Comparison of ENCODE assay signal across 8 mouse cellular contexts in genomic region chr8:54077271-54078120, GRCm38 (mm10). TPM values are rescaled to one million over a fixed set of nuclear protein-coding genes. Genes with fewer than 3 reads are reported as not detected.
DNase-seq lines count a peak whose midpoint lies in the region; ATAC-seq and TF ChIP-seq lines count a peak whose summit lies in the region.

TSS of gene Vegfc (plus strand) at chr8:54077606.

- peak within 1 kb of the TSS; percentile 78 for H3K27ac ChIP-seq in embryonic facial prominence, embryonic 15.5 days (replicated peaks)
- H3K27ac ChIP-seq in heart, embryonic 12.5 days (ENCODE audit: poor library complexity, severe bottlenecking) = peak within 1 kb of the TSS; percentile 93
- H3K27ac ChIP-seq in lung, embryonic 14.5 days (ENCODE audit: low read depth) = peak within 1 kb of the TSS; percentile 80
- no peak within 1 kb of the TSS for H3K27ac ChIP-seq in thymus, adult 2 months (ENCODE audit: control insufficient read depth, insufficient read depth, low read length)

- no peaks in the 10 kb centered on the region for H3K4me1 ChIP-seq in embryonic facial prominence, embryonic 15.5 days
- 0 out of 2 replicates have a peak, but pooled peaks cover 9% of the 10 kb centered on the region for H3K4me1 ChIP-seq in heart, embryonic 12.5 days (replicated peaks)
- H3K4me1 ChIP-seq in lung, embryonic 14.5 days (ENCODE audit: insufficient read depth) = no peaks in the 10 kb centered on the region
- peaks cover 3% of the 10 kb centered on the region; the same call in 1 of the 2 replicates for H3K4me1 ChIP-seq in thymus, adult 2 months (replicated peaks; ENCODE audit: control insufficient read depth, insufficient read depth, low read length)

- under 1% methylated on average over 72 of the region's 79 CpGs for WGBS in embryonic facial prominence, embryonic 15.5 days
- WGBS in heart, embryonic 12.5 days = under 1% methylated on average over 60 of the region's 79 CpGs
- under 1% methylated on average over 57 of the region's 79 CpGs for WGBS in lung, embryonic 14.5 days
- under 1% methylated on average over 75 of the region's 79 CpGs for WGBS in thymus, adult 2 months

- no peaks in the 10 kb centered on the region for H3K27me3 ChIP-seq in embryonic facial prominence, embryonic 15.5 days
- H3K27me3 ChIP-seq in heart, embryonic 12.5 days (replicated peaks) = no peaks in the 10 kb centered on the region
- H3K27me3 ChIP-seq in lung, embryonic 14.5 days (ENCODE audit: insufficient read depth, low read length) = no peaks in the 10 kb centered on the region
- H3K27me3 ChIP-seq in thymus, adult 2 months (ENCODE audit: control insufficient read depth, insufficient read depth, low read length) = peaks cover 10% of the 10 kb centered on the region; the same call in 1 of the 2 replicates

- TF ChIP-seq CTCF in lung, embryonic 14.5 days (IDR thresholded peaks at IDR 0.05; ENCODE audit: low read depth) = no peak
- no peak for TF ChIP-seq CTCF in thymus, adult 2 months (IDR thresholded peaks at IDR 0.05; ENCODE audit: borderline replicate concordance, control insufficient read depth, extremely low read depth, insufficient read depth, low read length, poor library complexity)

- peak within 1 kb of the TSS; percentile 80 for H3K4me2 ChIP-seq in embryonic facial prominence, embryonic 15.5 days (replicated peaks)
- peak within 1 kb of the TSS; percentile 76 for H3K4me2 ChIP-seq in heart, embryonic 12.5 days
- peak within 1 kb of the TSS; percentile 82 for H3K4me2 ChIP-seq in lung, embryonic 14.5 days

- H3K36me3 ChIP-seq in embryonic facial prominence, embryonic 15.5 days = no peaks in the 10 kb centered on the region
- no peaks in the 10 kb centered on the region for H3K36me3 ChIP-seq in heart, embryonic 12.5 days
- no peaks in the 10 kb centered on the region for H3K36me3 ChIP-seq in lung, embryonic 14.5 days (ENCODE audit: insufficient read depth)
- no peaks in the 10 kb centered on the region for H3K36me3 ChIP-seq in thymus, adult 2 months (ENCODE audit: control insufficient read depth, insufficient read depth, low read length)

- H3K9ac ChIP-seq in embryonic facial prominence, embryonic 15.5 days = peak within 1 kb of the TSS; percentile 58
- H3K9ac ChIP-seq in heart, embryonic 12.5 days = peak within 1 kb of the TSS; percentile 89
- H3K9ac ChIP-seq in lung, embryonic 14.5 days = peak within 1 kb of the TSS; percentile 83

- H3K4me3 ChIP-seq in embryonic facial prominence, embryonic 15.5 days (replicated peaks) = peak within 1 kb of the TSS; percentile 73
- H3K4me3 ChIP-seq in heart, embryonic 12.5 days = peak within 1 kb of the TSS; percentile 87
- peak within 1 kb of the TSS; percentile 74 for H3K4me3 ChIP-seq in lung, embryonic 14.5 days (ENCODE audit: low read depth, low read length)
- H3K4me3 ChIP-seq in thymus, adult 2 months (ENCODE audit: control insufficient read depth, insufficient read depth, low read length) = peak within 1 kb of the TSS; percentile 44

- peak; percentile 36 to 50 for DNase-seq in B cell, adult 2 months
- DNase-seq in adrenal gland, postnatal 36 days = peak; percentile 63
- peak; percentile 69 for DNase-seq in kidney, postnatal 14 days
- peak; percentile 67 for DNase-seq in lung, embryonic 14.5 days
- DNase-seq in thymus, adult 2 months = peak; percentile 24

- no peaks in the 10 kb centered on the region for H3K9me3 ChIP-seq in embryonic facial prominence, embryonic 15.5 days (replicated peaks)
- H3K9me3 ChIP-seq in heart, embryonic 12.5 days (replicated peaks) = no peaks in the 10 kb centered on the region
- H3K9me3 ChIP-seq in lung, embryonic 14.5 days (ENCODE audit: low read depth, low read length) = no peaks in the 10 kb centered on the region

- TF ChIP-seq POLR2A in thymus, adult 2 months (IDR thresholded peaks at IDR 0.05; ENCODE audit: control insufficient read depth, extremely low read depth, insufficient read depth, low read length, poor library complexity) = no peak

- ATAC-seq in embryonic facial prominence, embryonic 15.5 days (ENCODE audit: insufficient number of reproducible peaks, low FRiP score, low TSS enrichment, low read depth) = peak; percentile 78
- ATAC-seq in heart, embryonic 12.5 days (ENCODE audit: insufficient number of reproducible peaks, low FRiP score) = peak; percentile 65
- ATAC-seq in lung, embryonic 14.5 days (ENCODE audit: insufficient read depth) = peak; percentile 76
- ATAC-seq in neutrophil, adult 5-6 weeks (ENCODE audit: extremely low read depth, insufficient number of reproducible peaks, low FRiP score, poor library complexity, severe bottlenecking) = peak; percentile 35; the same call in 1 of the 2 replicates

RNA-seq across cellular contexts. Expression of gene Vegfc, which starts in this region (rescaled TPM):
- 10 to 100 TPM in 1 of 2 experiments, 1 to 10 TPM in 1; 2.2 to 12.7 TPM for total RNA-seq in adrenal gland, postnatal 36 days (2021)
- polyA plus RNA-seq in embryonic facial prominence, embryonic 15.5 days (2015; fragmentation: Nextera tagmentation; extraction: Ambion mirVana) = 8.5 and 10.4 TPM in 2 replicates
- 19.7 and 23.2 TPM in 2 replicates for polyA plus RNA-seq in heart, embryonic 12.5 days (2016; fragmentation: Nextera tagmentation; extraction: Ambion mirVana)
- polyA plus RNA-seq in lung, embryonic 14.5 days (2014; fragmentation: Nextera tagmentation; extraction: Ambion mirVana) = 14.5 and 14.8 TPM in 2 replicates
- total RNA-seq in neutrophil, adult 5-6 weeks (2017) = 0.47 TPM in 1 of 2 replicates, not detected in the other
- polyA plus RNA-seq in thymus, adult 2 months (2012; rRNA removed) = 1.1 and 1.2 TPM in 2 replicates

Comparison
In these comparisons a context has a peak if more than half of its experiments do, and no peak if none do; other contexts are left out.
1. Peak in ATAC-seq in neutrophil, adult 5-6 weeks; RNA of the gene not detected or under 1 TPM.